Mouse (Mus musculus) CH12.LX (cell line): ENCODE measurements at regions not wholly inside any gene's neighbourhood (a gene's known extent, or its start where the extent isn't known, plus 50 kb on each side); places are given as distances from the start of the nearest gene placed in this dataset.

Experiments used
- DNase-seq: peaks from one replicate; pipeline ENCODE4 v3.0.0-alpha.2; 2013; ENCODE audit errors: extremely low read depth
- H3K27ac ChIP-seq: 2 replicates; pipeline ENCODE4 v1.5.1; 2012; ENCODE audit warnings: low read depth, mild to moderate bottlenecking, control low read depth, moderate library complexity; ENCODE audit not compliant: insufficient read depth
- H3K27me3 ChIP-seq: replicated peaks from 2 replicates; pipeline ENCODE3; 2012; ENCODE audit warnings: inconsistent platforms
- H3K36me3 ChIP-seq, 2 experiments: replicated peaks in 1 of 2; 2 replicates each; pipeline versions ENCODE3 to v1.6.1; 2012; ENCODE audit warnings: inconsistent platforms in 1 of 2, low read length in 1 of 2, mild to moderate bottlenecking in 1 of 2, mixed read lengths in 1 of 2, moderate library complexity in 1 of 2; ENCODE audit not compliant: control insufficient read depth in 1 of 2, insufficient read depth in 1 of 2
- H3K4me1 ChIP-seq, 2 experiments: 2 replicates each; pipeline ENCODE4 v1.6.1; 2012; ENCODE audit warnings: inconsistent platforms in 1 of 2, moderate library complexity in 1 of 2; ENCODE audit not compliant: insufficient read depth in 2 of 2, control insufficient read depth in 1 of 2
- H3K4me2 ChIP-seq: 2 replicates; pipeline ENCODE4 v1.6.1; 2012; ENCODE audit warnings: low read depth, mild to moderate bottlenecking, control low read depth; ENCODE audit not compliant: poor library complexity, insufficient read depth, severe bottlenecking
- H3K4me3 ChIP-seq, 3 experiments: fragments of 150-350 bp in 1 of 3; sonication (generic) in 1 of 3; replicated peaks in 1 of 3; 2 replicates each; pipeline versions ENCODE3 to v1.5.1; 2011 to 2012; ENCODE audit warnings: low read depth in 2 of 3, low read length in 2 of 3, mild to moderate bottlenecking in 2 of 3, moderate library complexity in 2 of 3, control low read depth in 1 of 3, improper control_type of control experiment in 1 of 3, inconsistent platforms in 1 of 3, mixed read lengths in 1 of 3; ENCODE audit not compliant: poor library complexity in 1 of 3
- H3K79me2 ChIP-seq: replicated peaks from 2 replicates; pipeline ENCODE4 v1.6.1; 2012; ENCODE audit warnings: mild to moderate bottlenecking, moderate library complexity; ENCODE audit not compliant: control insufficient read depth, poor library complexity, insufficient read depth, severe bottlenecking; ENCODE audit errors: extremely low read depth
- H3K9ac ChIP-seq: 2 replicates; pipeline ENCODE4 v1.6.1; 2012; ENCODE audit warnings: low read depth, mild to moderate bottlenecking, control low read depth, moderate library complexity; ENCODE audit not compliant: insufficient read depth
- H3K9me3 ChIP-seq: replicated peaks from 2 replicates; pipeline ENCODE3; 2012; ENCODE audit warnings: low read length, inconsistent platforms, mixed read lengths
- BHLHE40 ChIP-seq: IDR thresholded peaks from 2 replicates; pipeline ENCODE4 v1.6.1; 2011; ENCODE audit warnings: mild to moderate bottlenecking, low read depth, low read length, improper control_type of control experiment
- E2F4 ChIP-seq: IDR thresholded peaks from 2 replicates; pipeline ENCODE4 v1.6.1; 2011; ENCODE audit warnings: low read depth, low read length, improper control_type of control experiment; ENCODE audit not compliant: insufficient replicate concordance
- ELF1 ChIP-seq: IDR thresholded peaks from 2 replicates; pipeline ENCODE4 v1.6.1; 2014; ENCODE audit warnings: low read depth, mild to moderate bottlenecking, inconsistent platforms, low read length, improper control_type of control experiment
- EP300 ChIP-seq: IDR thresholded peaks from 2 replicates; pipeline ENCODE4 v1.6.1; 2011; ENCODE audit warnings: low read length, improper control_type of control experiment
- ETS1 ChIP-seq: conservative IDR thresholded peaks from 2 replicates; pipeline ENCODE4 v1.6.1; 2012; ENCODE audit warnings: low read depth, mild to moderate bottlenecking, inconsistent platforms, low read length, improper control_type of control experiment, moderate library complexity
- IRF4 ChIP-seq: IDR thresholded peaks from 2 replicates; pipeline ENCODE4 v1.6.1; 2014; ENCODE audit warnings: low read depth, mild to moderate bottlenecking, inconsistent platforms, low read length, improper control_type of control experiment
- JUN ChIP-seq: IDR thresholded peaks from 2 replicates; pipeline ENCODE4 v1.6.1; 2011; ENCODE audit warnings: low read depth, mild to moderate bottlenecking, low read length, improper control_type of control experiment, moderate library complexity; ENCODE audit not compliant: insufficient read depth
- KAT2A ChIP-seq: IDR thresholded peaks from 2 replicates; pipeline ENCODE4 v1.6.1; 2012; ENCODE audit warnings: low read length, improper control_type of control experiment, inconsistent platforms; ENCODE audit not compliant: insufficient replicate concordance
- MAZ ChIP-seq: IDR thresholded peaks from 2 replicates; pipeline ENCODE4 v1.6.1; 2012; ENCODE audit warnings: low read depth, mild to moderate bottlenecking, inconsistent platforms, low read length, improper control_type of control experiment, moderate library complexity
- NELFE ChIP-seq: IDR thresholded peaks from 2 replicates; pipeline ENCODE4 v1.6.1; 2011; ENCODE audit warnings: low read depth, low read length, improper control_type of control experiment
- SMC3 ChIP-seq: IDR thresholded peaks from 2 replicates; pipeline ENCODE4 v1.6.1; 2011; ENCODE audit warnings: low read depth, low read length, improper control_type of control experiment
- TCF12 ChIP-seq: IDR thresholded peaks from 2 replicates; pipeline ENCODE4 v1.6.1; 2014; ENCODE audit warnings: low read depth, mild to moderate bottlenecking, inconsistent platforms, low read length, improper control_type of control experiment
- UBTF ChIP-seq: IDR thresholded peaks from 2 replicates; pipeline ENCODE4 v1.6.1; 2012; ENCODE audit warnings: low read depth, mild to moderate bottlenecking, inconsistent platforms, low read length, improper control_type of control experiment, moderate library complexity
- USF1 ChIP-seq: IDR thresholded peaks from 2 replicates; pipeline ENCODE4 v1.6.1; 2014; ENCODE audit warnings: low read depth, mild to moderate bottlenecking, inconsistent platforms, low read length, improper control_type of control experiment
- dilution Hi-C: fragments of 300-500 bp; cut with MboI; formaldehyde crosslinking; loops from 2 replicates; pipeline ENCODE4 v1.14.3; 2020; ENCODE audit warnings: low sequenced_read_pairs; ENCODE audit not compliant: extremely low pct_unique_long_range_greater_than_20kb, extremely low pct_ligation_motif_present
- in situ Hi-C: fragments of 300-500 bp; cut with MboI; formaldehyde crosslinking; loops from 3 replicates; pipeline ENCODE4 v1.14.3; 2019; ENCODE audit warnings: low sequenced_read_pairs, low pct_ligation_motif_present, low pct_unique_long_range_greater_than_20kb, mixed read lengths

- peaks cover 42 to 76% of the 10 kb centered on the region in 2 experiments for H3K4me1 ChIP-seq
- TF ChIP-seq NELFE (no peak), KAT2A (no peak), USF1 (no peak), EP300 (peak; percentile 84), BHLHE40 (0 out of 2 replicates have a peak, but pooled peaks have one; percentile 14), JUN (no peak), TCF12 (no peak), MAZ (no peak), IRF4 (peak; percentile 82), ETS1 (peak; percentile 39), E2F4 (no peak)
- peaks cover 9% of the 10 kb centered on the region for H3K9me3 ChIP-seq
- H3K4me2 ChIP-seq = peak overlapping the region; percentile 23; the same call in 1 of the 2 replicates
- peaks cover 2% of the 10 kb centered on the region for H3K27me3 ChIP-seq
- no peaks in the 10 kb centered on the region for H3K79me2 ChIP-seq
- peak; percentile 63 for DNase-seq
- H3K9ac ChIP-seq = no peak overlapping the region
- in situ Hi-C loops (no loop called here), dilution Hi-C loops (no loop called here)
- H3K36me3 ChIP-seq = no peaks in the 10 kb centered on the region
- no peak overlapping the region for H3K27ac ChIP-seq
- H3K4me3 ChIP-seq = no peak overlapping the region
Observed at GRCm38 (mm10) chr6:100480525-100480924, 190.4 kb downstream of the Shq1 start.

- dilution Hi-C loops = no loop called here
- 0 out of 2 replicates have a peak, but pooled peaks have one; percentile 5 for TF ChIP-seq ELF1
- TF ChIP-seq ETS1 = no peak; the same call in none of the 2 replicates
- TF ChIP-seq SMC3 = no peak
- TF ChIP-seq UBTF = 0 out of 2 replicates have a peak, but pooled peaks have one; percentile 16
Observed at GRCm38 (mm10) chr6:100479881-100480280, 191.1 kb downstream of the Shq1 start.

More at GRCm38 (mm10) chr6:100479881-100480280, 191.1 kb downstream of the Shq1 start:
- DNase-seq = peak; percentile 49
- H3K36me3 ChIP-seq = no peaks in the 10 kb centered on the region
- peak overlapping the region; percentile 23; the same call in 1 of the 2 replicates for H3K4me2 ChIP-seq
- H3K9ac ChIP-seq = 0 out of 2 replicates have a peak overlapping the region, but pooled peaks have one; percentile 20
- no peak overlapping the region for H3K4me3 ChIP-seq
- peaks cover 1% of the 10 kb centered on the region for H3K27me3 ChIP-seq
- H3K9me3 ChIP-seq = peaks cover 2% of the 10 kb centered on the region
- H3K79me2 ChIP-seq = no peaks in the 10 kb centered on the region
- H3K4me1 ChIP-seq = peaks cover 42 to 79% of the 10 kb centered on the region in 2 experiments
- in situ Hi-C loops = no loop called here
- peak overlapping the region; percentile 58 for H3K27ac ChIP-seq
